9 mouse cellular contexts compared by ENCODE assay signal in genomic region chr1:194658459-194659160, GRCm38 (mm10). TPM values are rescaled to one million over a fixed set of nuclear protein-coding genes. Genes with fewer than 3 reads are reported as not detected.
DNase-seq lines count a peak whose midpoint lies in the region; ATAC-seq and TF ChIP-seq lines count a peak whose summit lies in the region.
"Had no signal": no experiment of that assay in that cellular context is flagged by ENCODE, and none has a peak within 500 bp of the region (broad histone marks: within the 10 kb centered on the region; RNA-seq: fewer than 3 reads in every experiment).

No protein-coding gene starts in this region.

- no peak overlapping the region for H3K4me2 ChIP-seq in heart, embryonic 11.5 days
- H3K4me2 ChIP-seq: embryonic facial prominence, embryonic 12.5 days had no signal

- H3K4me1 ChIP-seq in heart, embryonic 11.5 days (ENCODE audit: control insufficient read depth, insufficient read depth, low read length), result 0 out of 2 replicates have a peak, but pooled peaks cover 3% of the 10 kb centered on the region
- H3K4me1 ChIP-seq: embryonic facial prominence, embryonic 12.5 days had no signal

- no peak overlapping the region for H3K4me3 ChIP-seq in gastrocnemius, adult 2 months
- no peak overlapping the region for H3K4me3 ChIP-seq in heart, embryonic 11.5 days (ENCODE audit: low read depth, low read length)
- H3K4me3 ChIP-seq: embryonic facial prominence, embryonic 12.5 days had no signal

- no peak overlapping the region for H3K9ac ChIP-seq in heart, embryonic 11.5 days (ENCODE audit: low read depth, low read length)
- H3K9ac ChIP-seq: embryonic facial prominence, embryonic 12.5 days had no signal

- H3K27ac ChIP-seq in gastrocnemius, adult 2 months, result peak overlapping the region; percentile 82
- peak overlapping the region; percentile 24; the same call in 1 of the 2 replicates for H3K27ac ChIP-seq in heart, embryonic 11.5 days (ENCODE audit: low read depth, low read length)
- H3K27ac ChIP-seq: embryonic facial prominence, embryonic 12.5 days had no signal

- intact Hi-C loops in gastrocnemius, adult 2 months (cut with DNase I), result no loop called here

- TF ChIP-seq CTCF in gastrocnemius, adult 2 months (IDR thresholded peaks at IDR 0.05), result peak; percentile 8; the same call in 1 of the 2 replicates

- no peak for ATAC-seq in heart, embryonic 11.5 days (replicated peaks; ENCODE audit: insufficient number of reproducible peaks, low FRiP score, low TSS enrichment)

- WGBS in heart, embryonic 11.5 days (ENCODE audit: insufficient replicate concordance), result 27% methylated on average over 1 of the region's 1 CpGs

- no peaks in the 10 kb centered on the region for H3K27me3 ChIP-seq in heart, embryonic 11.5 days (ENCODE audit: control insufficient read depth, insufficient read depth, low read length)
- H3K27me3 ChIP-seq: embryonic facial prominence, embryonic 12.5 days had no signal

- H3K9me3 ChIP-seq in heart, embryonic 11.5 days (replicated peaks; ENCODE audit: control insufficient read depth, low read length), result no peaks in the 10 kb centered on the region
- H3K9me3 ChIP-seq: embryonic facial prominence, embryonic 12.5 days had no signal

- no peaks in the 10 kb centered on the region for H3K36me3 ChIP-seq in heart, embryonic 11.5 days (ENCODE audit: control insufficient read depth, insufficient read depth, low read length)
- H3K36me3 ChIP-seq: embryonic facial prominence, embryonic 12.5 days had no signal

- DNase-seq in gastrocnemius, adult 2 months, result no peak
- no peak for DNase-seq in gastrocnemius, postnatal 25 days
- DNase-seq in NIH3T3 (ENCODE audit: low read depth), result peak; percentile 65
- peak; percentile 69 for DNase-seq in kidney, postnatal 14 days
- no peak for DNase-seq in thymus, adult 18-20 months
- no peak for DNase-seq in natural killer cell, adult 2 months (ENCODE audit: low spot score in 2 of 2)
- DNase-seq in cerebellum, adult 11-12 months, result no peak

RNA-seq across cellular contexts. Expression of gene Plxna2, which starts 40.6 kb away (rescaled TPM):
- 10 to 100 TPM in 1 of 2 experiments, 1 to 10 TPM in 1; 6.6 to 13.2 TPM for total RNA-seq in gastrocnemius, adult 2 months (2021)
- total RNA-seq in gastrocnemius, postnatal 25 days (2021), result 1 to 10 TPM; 6.8 to 7.1 TPM
- polyA plus RNA-seq in heart, embryonic 11.5 days (2014; fragmentation: Nextera tagmentation; extraction: Ambion mirVana), result 6.4 and 6.7 TPM in 2 replicates

Comparison
In these comparisons a context has a peak if more than half of its experiments do, and no peak if none do; other contexts are left out.
1. DNase-seq: peak in NIH3T3 (single experiment) and kidney, postnatal 14 days (single experiment); none in gastrocnemius, adult 2 months (single experiment), gastrocnemius, postnatal 25 days (single experiment), thymus, adult 18-20 months (0 of 2), natural killer cell, adult 2 months (0 of 2) and cerebellum, adult 11-12 months (single experiment).